12 mouse cellular contexts compared by ENCODE assay signal in genomic region chrX:12082736-12083135, GRCm38 (mm10).
A peak's percentile ranks its signal among the peaks of the same experiment; 100 is the strongest.
DNase-seq lines count a peak whose midpoint lies in the region; ATAC-seq and TF ChIP-seq lines count a peak whose summit lies in the region.
"Had no signal": no experiment of that assay in that cellular context is flagged by ENCODE, and none has a peak within 500 bp of the region (broad histone marks: within the 10 kb centered on the region; RNA-seq: fewer than 3 reads in every experiment).

No protein-coding gene starts in this region.

- no peak overlapping the region for H3K4me3 ChIP-seq in forebrain, embryonic 14.5 days (ENCODE audit: low read depth, low read length)
- no peak overlapping the region for H3K4me3 ChIP-seq in forebrain, postnatal 0 days (ENCODE audit: low read depth, low read length)
- no peak overlapping the region for H3K4me3 ChIP-seq in lung, embryonic 16.5 days (ENCODE audit: low read length)
- H3K4me3 ChIP-seq in limb, embryonic 14.5 days (replicated peaks; ENCODE audit: low read length): no peak overlapping the region
- H3K4me3 ChIP-seq: liver, embryonic 13.5 days had no signal

- no peaks in the 10 kb centered on the region for H3K9me3 ChIP-seq in forebrain, embryonic 14.5 days (replicated peaks; ENCODE audit: control insufficient read depth, low read length)
- H3K9me3 ChIP-seq in forebrain, postnatal 0 days (ENCODE audit: low read length): no peaks in the 10 kb centered on the region
- H3K9me3 ChIP-seq in lung, embryonic 16.5 days (ENCODE audit: control insufficient read depth, low read length): no peaks in the 10 kb centered on the region; the same call in 1 of the 2 replicates
- H3K9me3 ChIP-seq in limb, embryonic 14.5 days (ENCODE audit: control insufficient read depth, low read length): no peaks in the 10 kb centered on the region
- H3K9me3 ChIP-seq: liver, embryonic 13.5 days had no signal

- TF ChIP-seq CTCF in forebrain, postnatal 0 days (IDR thresholded peaks at IDR 0.05; ENCODE audit: low read depth): no peak
- no peak for TF ChIP-seq CTCF in brain, embryonic 14.5 days (IDR thresholded peaks at IDR 0.05; ENCODE audit: borderline replicate concordance, extremely low read depth, insufficient read depth, insufficient read length)

- H3K9ac ChIP-seq in forebrain, embryonic 14.5 days (ENCODE audit: low read length): no peak overlapping the region
- no peak overlapping the region for H3K9ac ChIP-seq in forebrain, postnatal 0 days
- no peak overlapping the region for H3K9ac ChIP-seq in lung, embryonic 16.5 days (ENCODE audit: low read length)
- no peak overlapping the region for H3K9ac ChIP-seq in limb, embryonic 14.5 days (ENCODE audit: low read depth, low read length, severe bottlenecking)
- H3K9ac ChIP-seq: liver, embryonic 13.5 days had no signal

- no peak for ATAC-seq in forebrain, embryonic 14.5 days
- ATAC-seq in forebrain, postnatal 0 days: no peak
- no peak for ATAC-seq in lung, embryonic 16.5 days (ENCODE audit: low read depth)
- ATAC-seq in limb, embryonic 14.5 days (ENCODE audit: low FRiP score, low read depth): no peak

- H3K4me1 ChIP-seq in forebrain, embryonic 14.5 days (ENCODE audit: control insufficient read depth, insufficient read depth, low read length): no peaks in the 10 kb centered on the region; the same call in 1 of the 2 replicates
- H3K4me1 ChIP-seq in forebrain, postnatal 0 days (ENCODE audit: insufficient read depth): no peaks in the 10 kb centered on the region
- H3K4me1 ChIP-seq in lung, embryonic 16.5 days (replicated peaks; ENCODE audit: control insufficient read depth, insufficient read depth, low read length): peaks cover 16% of the 10 kb centered on the region; the same call in 1 of the 2 replicates
- peaks cover 13% of the 10 kb centered on the region; the same call in 1 of the 2 replicates for H3K4me1 ChIP-seq in limb, embryonic 14.5 days (ENCODE audit: control insufficient read depth, insufficient read depth, low read length)

- no peak overlapping the region for H3K27ac ChIP-seq in forebrain, embryonic 14.5 days (ENCODE audit: low read depth, low read length)
- no peak overlapping the region for H3K27ac ChIP-seq in forebrain, postnatal 0 days (ENCODE audit: low read depth, low read length)
- peak overlapping the region; percentile 33; the same call in 1 of the 2 replicates for H3K27ac ChIP-seq in lung, embryonic 16.5 days (ENCODE audit: low read length)
- no peak overlapping the region for H3K27ac ChIP-seq in limb, embryonic 14.5 days (replicated peaks; ENCODE audit: low read depth, low read length)
- H3K27ac ChIP-seq: liver, embryonic 13.5 days had no signal

- no peak overlapping the region for H3K4me2 ChIP-seq in forebrain, embryonic 14.5 days (ENCODE audit: low read length)
- no peak overlapping the region for H3K4me2 ChIP-seq in forebrain, postnatal 0 days (ENCODE audit: low read depth)
- no peak overlapping the region for H3K4me2 ChIP-seq in lung, embryonic 16.5 days (ENCODE audit: low read depth, low read length)
- 0 out of 2 replicates have a peak overlapping the region, but pooled peaks have one; percentile 0 for H3K4me2 ChIP-seq in limb, embryonic 14.5 days (replicated peaks; ENCODE audit: low read depth, low read length, severe bottlenecking)
- H3K4me2 ChIP-seq: liver, embryonic 13.5 days had no signal

- peaks cover 17% of the 10 kb centered on the region for H3K27me3 ChIP-seq in forebrain, embryonic 14.5 days (replicated peaks; ENCODE audit: control insufficient read depth, insufficient read depth, low read length)
- peaks cover 2% of the 10 kb centered on the region; the same call in 1 of the 2 replicates for H3K27me3 ChIP-seq in forebrain, postnatal 0 days (ENCODE audit: insufficient read depth, low read length)
- H3K27me3 ChIP-seq in lung, embryonic 16.5 days (ENCODE audit: control insufficient read depth, insufficient read depth, low read depth, low read length): peaks cover 81% of the 10 kb centered on the region
- peaks cover 39% of the 10 kb centered on the region for H3K27me3 ChIP-seq in limb, embryonic 14.5 days (ENCODE audit: control insufficient read depth, insufficient read depth, low read length)

- peak; percentile 45 for DNase-seq in forebrain, embryonic 14.5 days (ENCODE audit: low spot score)
- DNase-seq in forebrain, postnatal 0 days: no peak
- no peak for DNase-seq in lung, postnatal 36 days
- DNase-seq in brain, embryonic 14.5 days (ENCODE audit: low read depth): peak; percentile 76
- DNase-seq in limb, embryonic 14.5 days (ENCODE audit: low spot score): no peak
- no peak for DNase-seq in frontal cortex, postnatal 25 days (ENCODE audit: low spot score in 2 of 2)
- DNase-seq: adrenal gland, adult 8-10 months; heart, postnatal 4 days; liver, embryonic 13.5 days; right cerebral cortex, adult 18-20 months; thymus, postnatal 14 days had no signal

- no peaks in the 10 kb centered on the region for H3K36me3 ChIP-seq in forebrain, embryonic 14.5 days (ENCODE audit: control insufficient read depth, insufficient read depth, low read length)
- H3K36me3 ChIP-seq in forebrain, postnatal 0 days (ENCODE audit: insufficient read depth): no peaks in the 10 kb centered on the region
- no peaks in the 10 kb centered on the region for H3K36me3 ChIP-seq in lung, embryonic 16.5 days (ENCODE audit: control insufficient read depth, insufficient read depth, low read length)
- no peaks in the 10 kb centered on the region for H3K36me3 ChIP-seq in limb, embryonic 14.5 days (ENCODE audit: control insufficient read depth, insufficient read depth, low read length)
- H3K36me3 ChIP-seq: liver, embryonic 13.5 days had no signal

- 16% methylated on average over 16 of the region's 16 CpGs for WGBS in forebrain, embryonic 14.5 days
- 25% methylated on average over 16 of the region's 16 CpGs for WGBS in forebrain, postnatal 0 days
- WGBS in lung, embryonic 16.5 days: 29% methylated on average over 16 of the region's 16 CpGs
- WGBS in limb, embryonic 14.5 days: 7% methylated on average over 16 of the region's 16 CpGs

- TF ChIP-seq POLR2A in brain, embryonic 14.5 days (IDR thresholded peaks at IDR 0.05; ENCODE audit: borderline replicate concordance, extremely low read depth, insufficient read depth, insufficient read length, poor library complexity, severe bottlenecking): no peak
- TF ChIP-seq POLR2A in limb, embryonic 14.5 days (IDR thresholded peaks at IDR 0.05; ENCODE audit: borderline replicate concordance, extremely low read depth, insufficient read depth, insufficient read length): no peak

Comparison
In these comparisons a context has a peak if more than half of its experiments do, and no peak if none do; other contexts are left out.
1. DNase-seq: peak in forebrain, embryonic 14.5 days (single experiment) and brain, embryonic 14.5 days (single experiment); none in forebrain, postnatal 0 days (single experiment), lung, postnatal 36 days (single experiment), limb, embryonic 14.5 days (single experiment) and frontal cortex, postnatal 25 days (0 of 2).